Mouse (Mus musculus) cerebellum, adult 2 months (tissue): ENCODE data around the gene Atcay.

ENCODE experiments used
- CTCF ChIP-seq: fragments of 200-500 bp; IDR thresholded peaks from 2 replicates; pipeline ENCODE4 v1.5.1; 2011; ENCODE audit warnings: low read depth, mild to moderate bottlenecking, control low read depth, low read length, moderate library complexity, borderline replicate concordance; ENCODE audit not compliant: insufficient read depth
- POLR2A ChIP-seq: fragments of 200-500 bp; IDR thresholded peaks from 2 replicates; pipeline ENCODE4 v1.6.1; 2011; ENCODE audit warnings: low read length, control low read depth, borderline replicate concordance; ENCODE audit not compliant: insufficient read depth

DNA sequence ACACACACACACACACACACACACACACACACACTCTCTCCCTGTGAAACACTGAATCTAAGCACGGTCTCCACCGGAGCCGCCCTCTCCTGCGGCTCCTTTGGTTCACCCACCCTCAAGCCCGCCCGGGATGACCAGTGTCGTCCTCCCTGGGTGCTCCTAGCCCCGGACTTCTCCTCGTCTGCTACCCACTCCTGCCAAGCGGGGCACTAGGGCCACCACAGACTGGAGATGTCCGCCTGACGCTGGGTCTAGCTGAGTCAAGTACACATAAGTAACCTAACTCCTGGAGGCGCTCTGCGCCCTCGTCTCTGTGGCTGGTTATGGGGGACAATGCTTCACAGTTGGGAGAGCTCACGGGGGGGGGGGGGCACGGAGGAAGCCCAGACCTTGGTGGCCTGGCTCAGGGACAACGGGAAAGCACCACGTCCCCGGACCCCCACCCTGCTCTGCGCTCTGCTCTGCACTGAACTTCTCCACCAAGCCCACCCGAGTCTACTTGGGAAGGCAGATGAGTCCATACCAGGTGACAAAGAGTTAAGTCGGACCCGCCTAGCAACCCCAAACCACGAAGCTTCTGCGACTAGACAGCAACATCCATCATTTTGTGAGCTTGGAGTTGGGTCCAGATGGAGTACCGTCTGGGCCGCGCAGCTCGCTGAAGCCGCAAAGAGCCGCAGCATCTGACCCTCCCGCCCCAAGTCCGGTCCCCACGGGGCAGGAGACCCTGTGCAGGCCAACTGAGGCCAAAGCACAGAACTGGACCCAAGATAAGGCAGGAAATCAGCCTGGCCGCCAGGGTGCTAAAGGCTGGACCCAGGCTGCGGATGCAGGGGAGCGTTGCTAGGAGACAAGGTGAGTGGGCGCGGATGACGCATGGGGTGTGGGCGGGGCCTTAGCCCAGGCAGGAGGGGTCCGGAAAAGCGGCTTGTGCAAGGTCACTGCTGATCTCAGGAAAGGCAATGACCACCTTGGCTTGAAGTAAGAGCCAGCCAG is 22.1 kb upstream of the Atcay start, which contains the start of gene Matk:
- 0 out of 2 replicates have a peak, but pooled peaks have one; percentile 21 for TF ChIP-seq POLR2A
- TF ChIP-seq CTCF, result no peak
